Comparison of ENCODE assay signal across 19 mouse cellular contexts in genomic region chr9:60329911-60330310, GRCm38 (mm10).
DNase-seq lines count a peak whose midpoint lies in the region; ATAC-seq and TF ChIP-seq lines count a peak whose summit lies in the region.
"Had no signal": no experiment of that assay in that cellular context is flagged by ENCODE, and none has a peak within 500 bp of the region (broad histone marks: within the 10 kb centered on the region; RNA-seq: fewer than 3 reads in every experiment).

No protein-coding gene starts in this region.

- no peaks in the 10 kb centered on the region for H3K9me3 ChIP-seq in forebrain, postnatal 0 days (ENCODE audit: low read length)
- H3K9me3 ChIP-seq in forebrain, embryonic 13.5 days (replicated peaks): no peaks in the 10 kb centered on the region
- H3K9me3 ChIP-seq in heart, embryonic 11.5 days (replicated peaks; ENCODE audit: control insufficient read depth, low read length): no peaks in the 10 kb centered on the region
- H3K9me3 ChIP-seq: embryonic facial prominence, embryonic 13.5 days; heart, embryonic 10.5 days; heart, embryonic 15.5 days; hindbrain, embryonic 13.5 days had no signal

- no peak overlapping the region for H3K4me3 ChIP-seq in forebrain, postnatal 0 days (ENCODE audit: low read depth, low read length)
- no peak overlapping the region for H3K4me3 ChIP-seq in forebrain, embryonic 13.5 days
- H3K4me3 ChIP-seq in heart, embryonic 11.5 days (ENCODE audit: low read depth, low read length): no peak overlapping the region
- H3K4me3 ChIP-seq: embryonic facial prominence, embryonic 13.5 days; heart, embryonic 10.5 days; heart, embryonic 15.5 days; hindbrain, embryonic 13.5 days had no signal

- peak; percentile 90 for ATAC-seq in forebrain, postnatal 0 days
- ATAC-seq in forebrain, embryonic 13.5 days: no peak
- no peak for ATAC-seq in heart, embryonic 11.5 days (replicated peaks; ENCODE audit: insufficient number of reproducible peaks, low FRiP score, low TSS enrichment)
- ATAC-seq: hindbrain, postnatal 0 days had no signal

- H3K9ac ChIP-seq in forebrain, postnatal 0 days: no peak overlapping the region
- no peak overlapping the region for H3K9ac ChIP-seq in forebrain, embryonic 13.5 days
- H3K9ac ChIP-seq in heart, embryonic 11.5 days (ENCODE audit: low read depth, low read length): no peak overlapping the region
- H3K9ac ChIP-seq: embryonic facial prominence, embryonic 13.5 days; heart, embryonic 15.5 days; hindbrain, embryonic 13.5 days had no signal

- H3K4me1 ChIP-seq in forebrain, postnatal 0 days (ENCODE audit: insufficient read depth): peaks cover 3% of the 10 kb centered on the region; the same call in 1 of the 2 replicates
- no peaks in the 10 kb centered on the region for H3K4me1 ChIP-seq in forebrain, embryonic 13.5 days
- H3K4me1 ChIP-seq in heart, embryonic 11.5 days (ENCODE audit: control insufficient read depth, insufficient read depth, low read length): peaks cover 15% of the 10 kb centered on the region
- H3K4me1 ChIP-seq: hindbrain, embryonic 13.5 days had no signal

- H3K36me3 ChIP-seq in forebrain, postnatal 0 days (ENCODE audit: insufficient read depth): no peaks in the 10 kb centered on the region
- H3K36me3 ChIP-seq in forebrain, embryonic 13.5 days (ENCODE audit: poor library complexity, severe bottlenecking): no peaks in the 10 kb centered on the region
- no peaks in the 10 kb centered on the region for H3K36me3 ChIP-seq in heart, embryonic 11.5 days (ENCODE audit: control insufficient read depth, insufficient read depth, low read length)
- H3K36me3 ChIP-seq: embryonic facial prominence, embryonic 13.5 days; heart, embryonic 10.5 days; heart, embryonic 15.5 days; hindbrain, embryonic 13.5 days had no signal

- WGBS in forebrain, postnatal 0 days: 67% methylated on average over 4 of the region's 4 CpGs
- WGBS in forebrain, embryonic 13.5 days: 85% methylated on average over 4 of the region's 4 CpGs
- WGBS in heart, embryonic 11.5 days (ENCODE audit: insufficient replicate concordance): 64% methylated on average over 4 of the region's 4 CpGs

- intact Hi-C loops in left cerebral cortex, postnatal 4 days (cut with DNase I): no loop called here
- intact Hi-C loops in left cerebral cortex, postnatal 25 days (cut with DNase I): no loop called here

- no peak for TF ChIP-seq CTCF in forebrain, postnatal 0 days (IDR thresholded peaks at IDR 0.05; ENCODE audit: low read depth)
- no peak for TF ChIP-seq CTCF in brain, embryonic 14.5 days (IDR thresholded peaks at IDR 0.05; ENCODE audit: borderline replicate concordance, extremely low read depth, insufficient read depth, insufficient read length)

- H3K27ac ChIP-seq in forebrain, postnatal 0 days (ENCODE audit: low read depth, low read length): no peak overlapping the region
- no peak overlapping the region for H3K27ac ChIP-seq in forebrain, embryonic 13.5 days
- no peak overlapping the region for H3K27ac ChIP-seq in heart, embryonic 11.5 days (ENCODE audit: low read depth, low read length)
- H3K27ac ChIP-seq: embryonic facial prominence, embryonic 13.5 days; heart, embryonic 10.5 days; heart, embryonic 15.5 days; hindbrain, embryonic 13.5 days; hindbrain, postnatal 0 days had no signal

- no peak overlapping the region for H3K4me2 ChIP-seq in forebrain, postnatal 0 days (ENCODE audit: low read depth)
- H3K4me2 ChIP-seq in forebrain, embryonic 13.5 days: no peak overlapping the region
- no peak overlapping the region for H3K4me2 ChIP-seq in heart, embryonic 11.5 days
- H3K4me2 ChIP-seq: embryonic facial prominence, embryonic 13.5 days; heart, embryonic 15.5 days; hindbrain, embryonic 13.5 days had no signal

- peak; percentile 38 to 54 for DNase-seq in cerebellum, postnatal 14 days
- no peak for DNase-seq in cerebellum, adult 11 months
- DNase-seq in forebrain, postnatal 0 days: peak; percentile 84
- peak; percentile 16 for DNase-seq in left cerebral cortex, postnatal 4 days
- no peak for DNase-seq in left cerebral cortex, postnatal 25 days (ENCODE audit: low spot score in 2 of 2)
- DNase-seq in brain, embryonic 14.5 days (ENCODE audit: low read depth): peak; percentile 61
- DNase-seq: adrenal gland, postnatal 10 days; cerebellum, adult 2 months; cerebellum, postnatal 36 days; gastrocnemius, postnatal 10 days; heart, adult 18-20 months; heart, postnatal 14 days had no signal

- TF ChIP-seq POLR2A in brain, embryonic 14.5 days (IDR thresholded peaks at IDR 0.05; ENCODE audit: borderline replicate concordance, extremely low read depth, insufficient read depth, insufficient read length, poor library complexity, severe bottlenecking): no peak

- no peaks in the 10 kb centered on the region for H3K27me3 ChIP-seq in forebrain, postnatal 0 days (ENCODE audit: insufficient read depth, low read length)
- H3K27me3 ChIP-seq in forebrain, embryonic 13.5 days: no peaks in the 10 kb centered on the region
- no peaks in the 10 kb centered on the region for H3K27me3 ChIP-seq in heart, embryonic 11.5 days (ENCODE audit: control insufficient read depth, insufficient read depth, low read length)
- H3K27me3 ChIP-seq: embryonic facial prominence, embryonic 13.5 days; heart, embryonic 15.5 days; hindbrain, embryonic 13.5 days had no signal

Comparison
In these comparisons a context has a peak if more than half of its experiments do, and no peak if none do; other contexts are left out.
1. DNase-seq: peak in cerebellum, postnatal 14 days (2 of 2), forebrain, postnatal 0 days (single experiment), left cerebral cortex, postnatal 4 days (single experiment) and brain, embryonic 14.5 days (single experiment); none in cerebellum, adult 11 months (single experiment) and left cerebral cortex, postnatal 25 days (0 of 2).